20 mouse cellular contexts compared by ENCODE assay signal in genomic region chr3:100473146-100473545, GRCm38 (mm10). TPM values are rescaled to one million over a fixed set of nuclear protein-coding genes. Genes with fewer than 3 reads are reported as not detected.
DNase-seq lines count a peak whose midpoint lies in the region; ATAC-seq and TF ChIP-seq lines count a peak whose summit lies in the region.
"Had no signal": no experiment of that assay in that cellular context is flagged by ENCODE, and none has a peak within 500 bp of the region (broad histone marks: within the 10 kb centered on the region; RNA-seq: fewer than 3 reads in every experiment).

No protein-coding gene starts in this region.

- no peaks in the 10 kb centered on the region for H3K4me1 ChIP-seq in kidney, adult 2 months (ENCODE audit: control insufficient read depth, insufficient read depth, low read length)
- H3K4me1 ChIP-seq in kidney, embryonic 16.5 days (ENCODE audit: insufficient read depth, low read length) = peaks cover 5% of the 10 kb centered on the region; the same call in 1 of the 2 replicates
- H3K4me1 ChIP-seq in testis, adult 2 months (ENCODE audit: control insufficient read depth, insufficient read depth, low read length) = peaks cover 6% of the 10 kb centered on the region; the same call in 1 of the 2 replicates
- H3K4me1 ChIP-seq in limb, embryonic 10.5 days = peaks cover 16% of the 10 kb centered on the region
- H3K4me1 ChIP-seq: embryonic facial prominence, embryonic 15.5 days had no signal

- H3K4me2 ChIP-seq in kidney, embryonic 16.5 days (replicated peaks; ENCODE audit: low read depth, low read length) = no peak overlapping the region
- H3K4me2 ChIP-seq: embryonic facial prominence, embryonic 15.5 days; heart, embryonic 11.5 days; midbrain, embryonic 12.5 days; neural tube, embryonic 13.5 days had no signal

- TF ChIP-seq POLR2A in kidney, adult 2 months (IDR thresholded peaks at IDR 0.05; ENCODE audit: low read depth, low read length) = no peak
- no peak for TF ChIP-seq POLR2A in testis, adult 2 months (IDR thresholded peaks at IDR 0.05; ENCODE audit: control insufficient read depth, low read depth, low read length)

- no peaks in the 10 kb centered on the region; the same call in 1 of the 2 replicates for H3K9me3 ChIP-seq in kidney, embryonic 16.5 days (ENCODE audit: low read length)
- no peaks in the 10 kb centered on the region for H3K9me3 ChIP-seq in limb, embryonic 10.5 days (replicated peaks)
- H3K9me3 ChIP-seq: embryonic facial prominence, embryonic 15.5 days; midbrain, embryonic 12.5 days; neural tube, embryonic 13.5 days had no signal

- no peak for TF ChIP-seq CTCF in kidney, adult 2 months (conservative IDR thresholded peaks at IDR 0.05; ENCODE audit: insufficient read depth, insufficient read length, low read depth, low read length)
- TF ChIP-seq CTCF in testis, adult 2 months (IDR thresholded peaks at IDR 0.05; ENCODE audit: control insufficient read depth, insufficient read depth, insufficient replicate concordance, low read depth, low read length) = 0 out of 2 replicates have a peak, but pooled peaks have one; percentile 15

- DNase-seq in kidney, adult 2 months = peak; percentile 16
- peak; percentile 58 for DNase-seq in adrenal gland, adult 2 months
- peak; percentile 66 for DNase-seq in adrenal gland, postnatal 14 days
- DNase-seq in gastrocnemius, postnatal 10 days = no peak
- no peak for DNase-seq in limb, embryonic 10.5 days (ENCODE audit: low spot score)
- DNase-seq: cerebellum, adult 11-12 months; cerebellum, postnatal 14 days; embryo, embryonic 11 days; gastrocnemius, postnatal 36 days; heart, postnatal 10 days; liver; lung, postnatal 10 days; right cerebral cortex, postnatal 4 days had no signal

- no peak overlapping the region for H3K9ac ChIP-seq in kidney, embryonic 16.5 days (replicated peaks; ENCODE audit: low read length)
- H3K9ac ChIP-seq: embryonic facial prominence, embryonic 15.5 days; midbrain, embryonic 12.5 days; neural tube, embryonic 13.5 days had no signal

- WGBS in kidney, adult 2 months = 65% methylated on average over 21 of the region's 21 CpGs
- 75% methylated on average over 21 of the region's 21 CpGs for WGBS in kidney, embryonic 16.5 days
- WGBS in limb, embryonic 10.5 days = 92% methylated on average over 21 of the region's 21 CpGs

- no peaks in the 10 kb centered on the region for H3K36me3 ChIP-seq in kidney, adult 2 months (ENCODE audit: control insufficient read depth, insufficient read depth, low read length)
- peaks cover 5% of the 10 kb centered on the region; the same call in 1 of the 2 replicates for H3K36me3 ChIP-seq in kidney, embryonic 16.5 days (ENCODE audit: insufficient read depth, low read length)
- H3K36me3 ChIP-seq in testis, adult 2 months (ENCODE audit: control insufficient read depth, insufficient read depth, low read length) = no peaks in the 10 kb centered on the region
- H3K36me3 ChIP-seq in limb, embryonic 10.5 days = no peaks in the 10 kb centered on the region
- H3K36me3 ChIP-seq: embryonic facial prominence, embryonic 15.5 days; neural tube, embryonic 13.5 days had no signal

- no peak overlapping the region for H3K27ac ChIP-seq in kidney, adult 2 months (ENCODE audit: insufficient read depth, low read depth, low read length)
- no peak overlapping the region for H3K27ac ChIP-seq in kidney, embryonic 16.5 days (ENCODE audit: low read length)
- H3K27ac ChIP-seq in testis, adult 2 months (ENCODE audit: control insufficient read depth, insufficient read depth, low read depth, low read length) = no peak overlapping the region
- H3K27ac ChIP-seq in limb, embryonic 10.5 days = no peak overlapping the region
- H3K27ac ChIP-seq: embryonic facial prominence, embryonic 15.5 days; neural tube, embryonic 13.5 days had no signal

- no peak for ATAC-seq in kidney, embryonic 16.5 days (ENCODE audit: low FRiP score, low TSS enrichment)
- ATAC-seq: forebrain, embryonic 16.5 days had no signal

- H3K27me3 ChIP-seq in kidney, adult 2 months (replicated peaks; ENCODE audit: control insufficient read depth, insufficient read depth, low read length) = no peaks in the 10 kb centered on the region
- no peaks in the 10 kb centered on the region for H3K27me3 ChIP-seq in kidney, embryonic 16.5 days (ENCODE audit: insufficient read depth, low read length)
- H3K27me3 ChIP-seq in testis, adult 2 months (ENCODE audit: control insufficient read depth, insufficient read depth, low read length) = no peaks in the 10 kb centered on the region
- H3K27me3 ChIP-seq in limb, embryonic 10.5 days (ENCODE audit: low read depth, poor library complexity, severe bottlenecking) = no peaks in the 10 kb centered on the region
- H3K27me3 ChIP-seq: embryonic facial prominence, embryonic 15.5 days; midbrain, embryonic 12.5 days had no signal

- H3K4me3 ChIP-seq in kidney, adult 2 months (ENCODE audit: insufficient read depth, low read depth, low read length) = no peak overlapping the region
- H3K4me3 ChIP-seq in kidney, embryonic 16.5 days (ENCODE audit: low read length) = no peak overlapping the region
- H3K4me3 ChIP-seq in testis, adult 2 months (ENCODE audit: control insufficient read depth, low read depth, low read length) = no peak overlapping the region
- no peak overlapping the region for H3K4me3 ChIP-seq in limb, embryonic 10.5 days
- H3K4me3 ChIP-seq: embryonic facial prominence, embryonic 15.5 days; midbrain, embryonic 12.5 days; neural tube, embryonic 13.5 days had no signal

RNA-seq across cellular contexts. Expression of gene Tent5c, which starts 16.0 kb away (rescaled TPM):
- 3.8 and 4.2 TPM in 2 replicates for polyA plus RNA-seq in kidney, adult 2 months (2012; rRNA removed)
- polyA plus RNA-seq in kidney, embryonic 16.5 days (2015; fragmentation: Nextera tagmentation; extraction: Ambion mirVana) = 8.3 and 9.2 TPM in 2 replicates
- total RNA-seq in adrenal gland, adult 2 months (2021) = 1 to 10 TPM; 6.0 to 6.8 TPM
- polyA plus RNA-seq in adrenal gland, adult 2 months (2012; rRNA removed) = 0.55 and 0.73 TPM in 2 replicates
- 39.4 and 51.7 TPM in 2 replicates for total RNA-seq in adrenal gland, postnatal 14 days (2021)
- 240 and 248 TPM in 2 replicates for polyA plus RNA-seq in testis, adult 2 months (2012; rRNA removed)
- total RNA-seq in gastrocnemius, postnatal 10 days (2021) = 1 to 10 TPM; 6.0 to 8.8 TPM
- 1.0 and 2.0 TPM in 2 replicates for polyA plus RNA-seq in limb, embryonic 10.5 days (2016; fragmentation: Nextera tagmentation; extraction: Ambion mirVana)

Comparison
In these comparisons a context has a peak if more than half of its experiments do, and no peak if none do; other contexts are left out.
1. DNase-seq: peak in kidney, adult 2 months (single experiment), adrenal gland, adult 2 months (single experiment) and adrenal gland, postnatal 14 days (single experiment); none in gastrocnemius, postnatal 10 days (single experiment) and limb, embryonic 10.5 days (single experiment).
2. RNA of gene Tent5c, which starts 16.0 kb away (polyA plus RNA-seq): 240 to 248 TPM in testis, adult 2 months; 8.3 to 9.2 TPM in kidney, embryonic 16.5 days, 3.8 to 4.2 TPM in kidney, adult 2 months, 1.0 to 2.0 TPM in limb, embryonic 10.5 days and 0.55 to 0.73 TPM in adrenal gland, adult 2 months; every median in the first group is over 10 times any median in the second.